Comparison of ENCODE assay signal across 18 mouse cellular contexts in the genomic region with DNA sequence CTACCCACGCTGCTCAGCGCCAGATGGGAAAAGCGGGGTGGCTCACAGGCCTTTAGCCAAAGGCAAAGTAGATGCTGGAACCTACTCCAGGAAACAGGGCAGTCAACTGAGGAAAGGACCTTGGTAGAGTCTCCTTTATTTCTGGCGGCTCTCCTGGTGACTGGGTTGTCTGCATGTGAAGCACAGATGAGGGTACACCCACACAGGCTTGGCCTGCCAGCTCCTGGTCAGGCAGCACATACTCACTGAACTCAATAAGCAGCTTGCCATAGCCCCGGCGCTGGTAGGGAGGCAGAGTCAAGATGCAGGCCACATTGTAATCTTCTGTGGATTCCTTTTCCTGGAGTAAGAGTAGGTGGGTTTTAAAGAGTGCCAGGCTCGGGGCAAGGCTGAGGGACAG. TPM values are rescaled to one million over a fixed set of nuclear protein-coding genes. Genes with fewer than 3 reads are reported as not detected.
"Had no signal": no experiment of that assay in that cellular context is flagged by ENCODE, and none has a peak within 500 bp of the region (broad histone marks: within the 10 kb centered on the region; RNA-seq: fewer than 3 reads in every experiment).

No protein-coding gene starts in this region.

- H3K27me3 ChIP-seq: kidney, embryonic 15.5 days; limb, embryonic 15.5 days; liver, embryonic 12.5 days; midbrain, embryonic 15.5 days; neural tube, embryonic 12.5 days; stomach, embryonic 15.5 days had no signal

- DNase-seq: kidney, adult 2 months; kidney, postnatal 14 days; lung, embryonic 14.5 days; lung, postnatal 10 days; lung, postnatal 4 days; thymus, postnatal 36 days had no signal

- H3K9me3 ChIP-seq: kidney, embryonic 15.5 days; limb, embryonic 15.5 days; liver, embryonic 12.5 days; midbrain, embryonic 15.5 days; neural tube, embryonic 12.5 days; stomach, embryonic 15.5 days had no signal

- H3K4me3 ChIP-seq: kidney, embryonic 15.5 days; limb, embryonic 15.5 days; liver, embryonic 12.5 days; midbrain, embryonic 15.5 days; neural tube, embryonic 12.5 days; stomach, embryonic 15.5 days had no signal

- H3K27ac ChIP-seq: kidney, embryonic 15.5 days; limb, embryonic 15.5 days; midbrain, embryonic 15.5 days; neural tube, embryonic 12.5 days; stomach, embryonic 15.5 days had no signal

- H3K9ac ChIP-seq: kidney, embryonic 15.5 days; limb, embryonic 15.5 days; liver, embryonic 12.5 days; lung, embryonic 14.5 days; midbrain, embryonic 15.5 days; neural tube, embryonic 12.5 days; stomach, embryonic 15.5 days had no signal

- H3K4me2 ChIP-seq: kidney, embryonic 15.5 days; limb, embryonic 15.5 days; liver, embryonic 12.5 days; lung, embryonic 14.5 days; midbrain, embryonic 11.5 days; midbrain, embryonic 15.5 days; neural tube, embryonic 12.5 days; stomach, embryonic 15.5 days had no signal

- ATAC-seq: intestine, embryonic 16.5 days; liver, embryonic 12.5 days; midbrain, embryonic 15.5 days had no signal

RNA-seq across cellular contexts. Expression of a gene that starts 44.7 kb away (rescaled TPM):
- total RNA-seq: layer of hippocampus, adult 18-20 months; left cerebral cortex, adult 18-20 months; left cerebral cortex, postnatal 14 days; monocyte, adult 5-6 weeks had no signal
- polyA plus RNA-seq: liver, embryonic 12.5 days had no signal
